Mouse (Mus musculus): ENCODE data around the gene AY761185.
"Not testable (repeated sequence)": the region's sequence is repeated elsewhere in the genome, so short reads cannot be mapped to it uniquely, and the experiment has no call there.

Gene AY761185

DNA sequence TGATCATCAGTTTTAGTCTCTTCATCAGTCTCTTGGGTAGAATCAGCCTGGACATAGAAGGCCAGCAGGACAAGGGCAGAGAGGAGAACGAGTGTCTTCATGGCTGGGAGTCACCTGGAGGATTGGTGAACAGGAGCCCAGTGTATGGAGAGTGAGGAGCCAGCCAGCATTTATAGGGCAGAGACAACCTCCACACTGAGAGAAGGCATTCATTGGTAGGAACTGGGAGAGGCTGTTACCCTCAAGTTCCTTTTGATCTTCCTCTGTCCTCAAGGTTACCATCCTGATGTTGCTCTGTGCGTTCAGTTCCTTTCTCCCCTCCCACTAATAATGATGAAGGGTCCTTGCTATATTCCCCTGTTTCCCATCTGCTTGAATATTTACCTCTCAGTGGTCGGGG is at the start of gene AY761185:
Gene AY761185, minus strand, starts transcription at position 101 of the 400 bp plus-strand sequence.
- no peak for DNase-seq

DNA sequence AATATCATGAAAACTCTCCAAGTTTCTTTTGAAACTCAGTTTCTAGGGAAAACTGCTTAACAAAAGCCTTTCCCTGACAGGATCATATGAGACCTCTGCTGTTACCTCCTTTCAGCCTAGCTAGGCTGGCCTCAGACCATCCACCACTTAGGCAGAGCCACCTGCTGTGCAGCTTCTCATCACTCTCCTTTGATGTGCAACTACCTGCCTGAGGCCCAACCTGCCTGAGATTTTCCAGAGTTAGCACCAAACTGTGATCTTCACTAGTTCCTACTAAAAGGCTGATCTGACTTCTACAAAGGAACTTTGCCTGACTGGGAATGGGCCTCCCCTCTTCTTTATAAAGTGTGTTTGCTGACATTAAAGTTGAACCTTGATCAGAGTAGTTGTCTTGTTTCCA is 49.5 kb upstream of the AY761185 start:
- DNase-seq, result not testable (repeated sequence)

DNA sequence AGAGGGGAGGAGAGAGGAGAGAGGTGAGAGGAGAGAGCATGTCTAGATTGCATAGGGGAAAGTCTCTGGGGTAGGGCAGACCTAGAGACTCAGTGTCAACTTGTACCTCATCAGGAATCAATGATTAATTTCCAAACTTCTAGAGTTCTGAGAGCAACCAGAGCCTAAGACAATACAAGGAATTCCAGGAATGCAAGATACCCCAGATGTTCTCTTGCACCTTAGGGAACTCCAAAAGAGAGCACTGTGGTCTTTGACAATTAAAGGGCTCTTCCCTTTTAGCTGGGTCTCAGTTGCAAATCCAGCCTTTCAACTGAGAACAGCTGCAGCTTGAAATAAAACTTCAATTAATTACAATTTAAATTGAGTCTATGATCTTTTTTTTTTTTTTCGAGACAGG is 35.3 kb upstream of the AY761185 start:
- DNase-seq, result no peak

DNA sequence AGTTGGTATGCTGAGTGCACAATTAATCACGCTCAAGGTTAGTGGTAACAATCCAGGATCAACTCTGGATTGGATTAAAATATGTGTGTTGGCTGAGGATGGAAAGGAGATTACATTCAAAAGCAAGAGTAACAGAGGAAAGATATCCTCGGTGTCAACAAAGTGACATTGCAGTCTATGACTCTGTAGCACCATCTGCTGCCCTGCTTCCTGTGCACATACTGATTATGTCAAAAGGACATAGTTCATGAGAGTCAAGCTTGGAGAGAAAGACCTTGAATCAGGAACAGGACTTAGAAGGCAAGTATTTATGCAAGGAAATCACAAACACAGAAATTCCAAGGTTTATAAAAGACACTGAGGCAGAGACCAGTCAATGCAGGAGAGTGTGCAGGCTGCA is 20.0 kb upstream of the AY761185 start:
- DNase-seq, result no peak

DNA sequence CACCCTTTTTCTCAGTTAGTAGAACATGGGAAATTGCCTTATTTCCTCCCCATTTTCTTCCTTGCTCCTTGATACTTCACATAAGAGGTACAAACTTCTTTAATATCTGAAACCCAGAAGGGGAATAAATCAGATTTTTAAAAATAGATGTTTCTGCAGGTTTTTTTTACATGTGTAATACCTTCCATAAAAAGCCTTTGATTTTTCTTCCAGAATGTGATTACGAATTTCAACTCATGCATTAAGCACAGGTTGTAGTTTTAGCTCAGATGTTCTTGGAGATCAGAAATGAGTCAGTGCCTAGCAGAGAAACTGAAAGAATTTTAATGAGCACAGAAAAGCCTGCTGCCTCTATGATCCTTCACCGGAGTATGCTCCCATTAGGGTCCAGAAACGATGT is 22.5 kb downstream of the AY761185 start, which contains the start of gene Gm6040:
Gene Gm6040, minus strand, starts transcription at position 101 of the 400 bp plus-strand sequence.
- no peak for DNase-seq

DNA sequence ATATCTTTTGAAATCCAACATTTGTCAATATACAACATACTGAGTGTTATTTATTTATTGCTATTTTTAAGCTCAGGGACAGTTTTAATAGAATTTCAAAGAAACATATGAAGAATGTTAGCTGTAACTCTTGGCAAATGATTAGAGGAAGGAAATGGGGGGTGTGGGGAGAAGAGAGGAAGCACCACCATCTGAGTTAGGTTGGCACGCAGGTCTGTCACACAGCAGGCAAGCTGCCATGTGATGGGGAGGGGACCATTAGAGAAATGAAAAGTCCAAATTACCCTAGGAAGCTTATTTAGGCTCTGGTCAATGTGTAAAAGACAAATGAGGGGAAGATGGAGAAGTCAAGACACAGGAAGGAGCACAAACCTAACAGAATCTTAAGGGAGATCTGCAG is 32.2 kb downstream of the AY761185 start:
- no peak for DNase-seq

DNA sequence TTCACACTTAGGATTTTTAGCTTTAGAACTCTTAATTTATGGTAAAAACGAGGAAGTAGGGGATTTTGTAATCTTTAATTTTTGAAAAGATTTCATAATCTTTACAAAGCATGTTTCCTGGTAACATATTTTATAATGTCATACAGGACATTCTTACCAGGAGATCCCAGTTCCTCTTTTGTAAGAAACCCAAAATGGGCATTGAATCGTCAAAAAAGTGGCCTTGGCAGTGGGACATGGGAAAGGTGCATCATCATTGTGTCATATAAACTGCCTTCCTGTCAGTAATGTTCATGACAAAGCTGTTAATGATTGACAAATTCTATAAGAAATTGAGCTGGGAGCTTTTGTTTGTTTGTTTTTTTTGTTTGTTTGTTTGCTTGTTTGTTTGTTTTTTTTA is 36.3 kb downstream of the AY761185 start:
- no peak for DNase-seq

DNA sequence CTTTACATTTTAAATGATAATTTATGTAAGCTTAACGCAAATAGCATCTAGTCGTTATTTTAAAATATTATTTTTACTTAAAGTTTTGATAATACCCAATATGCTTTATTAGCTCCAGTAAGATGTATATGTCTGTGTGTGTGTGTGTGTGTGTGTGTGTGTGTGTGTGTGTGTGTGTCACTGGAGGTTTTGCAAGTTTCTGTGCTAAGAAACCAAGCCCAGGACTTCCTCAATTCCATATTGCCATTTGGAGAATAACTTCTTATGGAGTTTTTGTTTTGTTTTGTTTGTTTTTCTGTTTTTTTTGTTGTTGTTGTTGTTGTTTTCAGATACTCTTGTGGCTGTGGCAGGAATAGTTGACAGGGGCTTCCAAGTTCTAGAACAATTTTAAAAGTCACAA is 37.4 kb downstream of the AY761185 start:
- DNase-seq, result no peak

DNA sequence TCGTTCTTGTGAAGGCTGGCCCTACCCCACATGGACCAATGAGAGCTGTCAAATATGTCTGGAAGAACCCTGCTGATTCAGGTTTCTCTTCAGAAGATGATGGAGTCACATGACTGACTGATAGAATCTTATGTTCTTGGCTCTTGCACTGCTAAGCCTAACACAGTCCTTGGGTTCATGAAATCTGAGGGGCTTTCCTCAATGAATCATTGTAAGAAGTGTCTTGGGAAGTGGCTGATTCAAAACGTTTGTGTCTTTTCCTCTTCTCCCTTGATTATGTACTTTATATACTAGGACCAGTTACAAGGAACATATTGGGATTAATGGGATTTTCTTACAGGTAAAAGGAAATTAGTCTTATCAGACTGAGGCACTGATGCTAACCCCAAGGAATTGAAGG is 42.0 kb downstream of the AY761185 start, which contains the start of gene Gm15056:
Gene Gm15056, minus strand, starts transcription at position 101 of the 400 bp plus-strand sequence.
- no peak for DNase-seq

All from thymus, postnatal 4 days (tissue).